Mouse (Mus musculus): ENCODE data around the gene Lrrc25.
A peak's percentile ranks its signal among the peaks of the same experiment; 100 is the strongest.
"Not testable (repeated sequence)": the region's sequence is repeated elsewhere in the genome, so short reads cannot be mapped to it uniquely, and the experiment has no call there.

Lrrc25 gene

DNA sequence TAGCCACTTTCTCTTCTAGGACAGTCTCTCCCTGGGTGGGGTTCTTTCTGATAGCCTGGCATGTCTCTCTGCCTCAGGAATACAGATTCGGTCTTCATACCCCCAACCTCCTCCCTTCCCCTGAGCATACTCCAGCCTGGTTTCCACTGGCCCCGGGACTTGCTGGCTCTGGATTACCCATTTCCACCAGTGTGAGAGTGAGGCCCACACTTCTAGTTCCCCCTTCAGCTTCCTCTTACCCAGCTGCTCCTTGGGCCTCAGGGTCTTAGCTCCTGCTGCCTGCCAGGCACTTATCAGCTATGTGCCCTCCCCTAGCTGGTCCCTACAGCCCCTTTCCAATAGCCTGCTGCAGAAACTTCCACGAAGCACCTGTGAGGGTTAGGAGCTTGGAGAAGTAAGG, at the start of gene Lrrc25:
Gene Lrrc25 (plus strand): TSS at position 262 of the 400 bp plus-strand sequence.
- no peak for DNase-seq (ENCODE audit: low read depth)

DNA sequence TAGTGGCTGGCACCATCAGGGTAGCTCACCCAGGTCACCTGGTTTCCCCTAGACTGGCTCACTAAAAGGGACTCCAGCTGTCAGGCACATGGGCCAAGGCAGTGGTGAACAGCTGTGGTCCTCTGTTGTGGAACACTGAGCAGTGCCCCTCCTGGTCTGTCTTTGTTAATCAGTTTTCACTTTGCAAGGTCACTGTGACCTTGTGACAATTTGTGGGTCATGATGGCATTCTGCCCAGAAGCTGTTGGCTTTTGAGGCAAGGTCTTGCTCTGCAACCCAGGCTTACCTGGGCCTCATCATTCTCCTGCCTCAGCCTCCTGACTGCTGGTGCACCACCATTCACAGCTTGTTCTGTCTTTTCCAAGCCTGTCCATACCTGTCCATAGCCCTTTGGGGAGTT, 45.6 kb upstream of the Lrrc25 start:
- DNase-seq (ENCODE audit: low read depth), result no peak

DNA sequence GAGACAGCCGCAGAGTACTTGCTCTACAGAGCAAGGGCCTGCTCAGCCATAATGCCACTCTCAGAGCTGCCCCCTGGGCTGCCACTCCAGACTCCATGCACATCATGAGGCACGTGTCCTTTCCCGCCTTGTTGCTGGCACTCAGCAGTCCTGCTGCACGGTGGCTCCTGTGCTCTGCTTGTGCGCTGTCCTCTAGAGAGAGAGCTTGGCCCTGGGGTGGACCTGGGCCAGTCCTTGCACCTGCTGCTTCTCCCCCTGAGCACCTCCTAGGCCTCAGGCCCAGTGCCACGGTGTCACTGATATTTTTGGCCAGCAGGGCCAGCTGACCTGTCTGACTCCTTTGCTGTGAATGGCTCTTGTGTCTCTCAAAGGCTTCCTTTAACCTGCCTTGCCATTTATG, 45.0 kb upstream of the Lrrc25 start:
- no peak for DNase-seq (ENCODE audit: low read depth)

DNA sequence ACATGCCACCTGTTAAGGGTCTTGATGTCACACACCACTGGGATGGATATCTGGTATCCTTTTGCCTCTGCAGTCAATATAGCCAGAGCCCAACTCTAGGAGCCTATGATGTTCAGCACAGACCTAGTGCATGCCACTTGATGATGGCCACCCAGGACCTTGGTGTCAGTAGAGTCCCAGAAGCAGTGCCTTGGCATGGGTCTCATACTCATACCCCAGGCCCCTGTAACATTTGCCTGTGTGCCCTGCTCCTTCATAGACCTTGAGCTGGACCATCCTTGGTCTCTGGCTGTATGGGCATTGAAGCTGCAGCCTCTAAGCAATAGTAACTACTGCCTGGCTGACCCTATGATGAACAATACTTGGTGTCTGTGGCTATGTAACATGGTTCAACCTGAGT, 41.7 kb upstream of the Lrrc25 start:
- no peak for DNase-seq (ENCODE audit: low read depth)

DNA sequence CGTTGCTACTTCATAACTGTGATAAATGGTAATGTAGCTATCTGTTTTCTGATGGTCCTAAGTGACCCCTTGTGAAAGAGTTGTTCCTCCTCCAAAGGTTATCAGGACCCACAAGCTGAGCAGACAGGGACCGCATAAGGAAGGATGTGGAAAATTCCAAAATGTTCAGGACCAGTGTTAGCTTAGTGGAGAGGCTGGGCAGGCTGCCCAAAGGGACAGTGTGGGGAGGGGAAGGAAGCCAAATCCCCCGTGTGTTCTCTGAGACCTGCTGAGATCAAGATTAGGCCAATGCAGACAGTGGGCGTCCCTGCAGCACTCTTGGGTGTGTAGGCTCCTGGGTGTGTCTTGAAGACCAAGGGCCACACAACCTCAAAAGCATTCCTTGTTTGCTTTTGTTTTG, 41.0 kb upstream of the Lrrc25 start:
- DNase-seq (ENCODE audit: low read depth), result no peak

DNA sequence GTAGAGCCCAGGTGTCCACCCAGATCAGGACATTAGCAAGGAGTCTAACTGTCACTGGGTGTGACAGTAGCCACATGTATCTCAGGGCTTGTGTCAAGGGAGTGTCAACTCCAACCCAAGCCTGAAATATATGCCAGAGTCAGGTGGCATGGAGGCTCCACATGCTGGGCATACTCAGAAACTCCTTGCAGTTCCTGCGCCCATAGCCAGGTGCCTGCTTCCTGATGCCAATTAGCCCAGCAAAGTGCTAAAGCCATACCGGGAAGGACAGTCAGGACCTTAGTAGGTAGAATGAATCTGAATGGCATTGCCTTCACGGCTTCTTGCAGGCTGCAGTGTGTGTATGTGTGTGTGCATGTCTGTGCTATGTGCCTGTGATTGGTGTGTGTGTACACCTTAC, 38.7 kb upstream of the Lrrc25 start:
- no peak for DNase-seq (ENCODE audit: low read depth)

DNA sequence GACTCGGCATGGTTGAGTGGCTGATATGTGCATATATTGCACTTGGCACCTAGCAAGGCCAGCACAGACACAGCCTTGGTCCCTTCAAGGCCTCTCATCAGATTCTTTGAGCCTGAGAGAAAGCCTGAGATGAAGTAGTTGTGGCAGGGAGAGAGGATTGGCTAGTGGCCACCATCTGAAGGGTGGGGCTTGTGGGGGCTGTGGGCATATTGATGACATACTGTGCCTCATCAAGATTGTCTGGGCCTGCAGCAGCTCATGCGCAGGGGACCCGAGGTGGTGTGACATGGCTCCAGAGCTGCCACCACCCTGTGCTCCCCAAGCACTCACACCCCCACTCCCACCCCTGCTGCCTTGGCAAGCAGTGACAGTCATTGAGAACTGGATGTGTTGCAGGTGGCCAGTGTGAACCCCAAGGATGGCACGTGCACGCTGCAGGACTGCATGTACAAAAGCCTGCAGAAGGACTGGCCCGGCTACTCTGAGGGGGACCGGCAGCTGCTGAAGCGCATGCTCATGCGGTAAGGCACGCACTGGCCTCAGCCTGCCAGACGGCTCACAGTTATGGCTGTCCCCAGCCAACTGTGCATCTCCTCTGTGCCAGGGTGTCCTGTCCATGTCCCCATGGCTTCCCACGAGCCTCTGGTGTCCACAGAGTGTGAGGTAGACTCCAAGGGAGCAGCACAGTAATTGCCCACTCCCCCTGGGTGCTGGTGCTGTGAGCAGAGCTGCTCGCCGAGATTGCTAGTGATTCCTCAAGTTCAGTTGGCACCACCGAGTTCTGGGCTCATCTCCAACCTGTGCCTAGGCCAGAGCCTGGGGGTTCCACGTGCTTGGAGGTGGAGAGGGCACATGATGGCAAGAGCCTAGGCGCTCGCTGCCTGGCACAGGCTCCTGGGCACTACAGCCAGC, 32.2 kb upstream of the Lrrc25 start:
- DNase-seq (ENCODE audit: low read depth), result no peak

DNA sequence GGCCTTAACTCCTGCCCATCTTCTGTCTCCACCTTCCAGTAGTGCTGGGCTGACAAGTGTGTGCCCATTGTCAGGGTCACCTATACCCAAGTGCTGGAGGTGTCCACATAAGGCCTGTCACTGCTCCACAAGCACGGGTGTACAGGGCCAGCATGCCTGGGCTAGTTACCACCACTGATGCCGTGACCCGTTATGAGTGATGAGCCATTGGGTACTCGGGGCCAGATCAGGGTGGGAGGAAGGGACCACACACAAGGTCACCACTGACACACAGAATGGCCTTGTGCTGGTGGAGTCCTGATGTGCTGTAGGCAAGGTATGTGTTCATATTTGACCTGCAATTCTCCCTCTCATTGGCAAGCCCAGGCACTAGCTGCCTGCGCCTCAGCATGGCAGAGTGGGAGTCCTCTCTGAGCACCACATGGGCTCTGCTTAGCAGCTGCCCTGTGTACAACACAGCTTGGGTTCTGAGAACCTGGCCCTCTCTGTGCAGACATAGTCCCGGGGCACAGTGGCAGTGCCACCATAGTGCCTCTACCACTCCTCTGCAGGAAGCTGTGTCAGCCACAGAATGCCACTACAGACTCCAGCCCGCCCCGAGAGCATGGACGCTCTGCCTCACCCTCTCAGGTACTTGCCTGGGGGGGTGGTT, 31.2 kb upstream of the Lrrc25 start:
- DNase-seq (ENCODE audit: low read depth), result no peak

DNA sequence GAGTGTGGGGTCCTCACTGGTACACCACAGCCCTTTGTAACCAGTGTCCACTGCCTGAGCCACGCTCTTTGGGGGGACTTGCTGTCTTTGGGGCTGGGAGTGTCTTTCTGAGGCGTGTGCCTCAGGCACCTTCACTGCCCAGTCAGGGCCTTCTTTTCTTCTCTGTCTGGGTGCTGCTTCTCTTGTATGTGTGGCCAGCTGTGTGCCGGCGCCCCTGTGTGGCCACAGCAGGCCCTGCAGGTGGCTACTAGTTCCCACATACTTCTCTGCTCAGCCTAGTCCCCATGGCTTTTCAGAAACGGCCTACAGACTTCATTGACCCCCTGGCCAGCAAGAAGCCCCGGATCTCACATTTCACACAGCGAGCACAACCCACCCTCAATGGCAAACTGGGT, 30.7 kb upstream of the Lrrc25 start:
- peak; percentile 58 for DNase-seq (ENCODE audit: low read depth)

DNA sequence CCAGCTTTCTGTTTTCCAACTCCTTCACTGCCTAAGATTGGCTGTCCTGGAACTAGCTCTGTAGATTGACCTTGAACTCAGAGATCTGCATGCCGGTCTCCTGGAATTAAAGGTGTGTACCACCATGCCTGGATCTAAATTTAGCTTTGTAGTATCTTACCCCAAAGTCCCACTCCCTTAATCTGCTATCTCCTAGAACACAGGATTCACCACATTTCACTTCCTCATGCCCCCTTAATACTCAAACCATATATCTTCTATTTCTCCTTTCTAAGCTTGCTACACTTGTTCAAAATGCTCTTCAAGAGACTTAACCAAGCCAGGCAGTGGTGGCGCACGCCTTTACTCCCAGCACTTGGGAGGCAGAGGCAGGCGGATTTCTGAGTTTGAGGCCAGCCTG, 28.0 kb upstream of the Lrrc25 start:
- not testable (repeated sequence) for DNase-seq (ENCODE audit: low read depth)

DNA sequence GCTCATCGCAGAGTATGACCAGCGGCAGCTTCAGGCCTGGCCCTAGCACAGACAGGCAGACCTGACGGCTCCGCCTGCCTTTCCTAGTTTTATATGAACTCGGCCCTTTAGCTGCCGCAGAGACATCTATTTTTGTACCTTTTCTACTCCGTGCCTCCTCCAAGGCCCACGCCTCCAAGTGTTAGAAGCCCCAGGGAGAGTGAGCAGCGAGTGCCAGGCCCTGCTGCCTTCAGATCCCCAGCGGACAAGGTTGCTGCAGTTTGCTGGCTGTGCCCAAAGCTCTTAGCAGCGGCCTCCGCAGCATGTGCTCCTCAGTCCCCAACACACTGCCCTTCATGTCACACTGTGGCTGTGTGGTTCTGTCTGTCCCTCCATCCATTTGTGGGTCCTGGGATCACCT, 24.4 kb upstream of the Lrrc25 start:
- DNase-seq (ENCODE audit: low read depth), result no peak

DNA sequence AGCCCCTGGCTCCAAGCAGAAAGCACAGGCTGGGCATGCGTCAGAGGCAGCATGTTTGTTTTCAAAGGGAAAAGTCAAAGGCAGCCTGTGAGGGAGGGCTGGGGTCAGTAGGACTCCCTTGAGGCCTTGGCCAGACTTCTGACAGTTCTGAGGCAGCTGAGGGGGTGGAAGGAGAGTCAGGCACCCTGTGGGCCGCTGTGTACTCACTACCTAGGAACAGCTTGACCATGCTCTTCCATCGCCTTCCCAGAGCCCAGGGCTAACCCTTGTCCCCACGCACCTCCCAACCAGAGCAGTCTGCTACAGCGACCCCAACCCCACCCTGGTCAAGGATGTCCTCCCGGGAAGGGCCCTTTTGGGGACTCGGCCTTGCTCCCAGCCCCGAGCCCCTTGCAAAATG, 22.8 kb upstream of the Lrrc25 start:
- no peak for DNase-seq (ENCODE audit: low read depth)

DNA sequence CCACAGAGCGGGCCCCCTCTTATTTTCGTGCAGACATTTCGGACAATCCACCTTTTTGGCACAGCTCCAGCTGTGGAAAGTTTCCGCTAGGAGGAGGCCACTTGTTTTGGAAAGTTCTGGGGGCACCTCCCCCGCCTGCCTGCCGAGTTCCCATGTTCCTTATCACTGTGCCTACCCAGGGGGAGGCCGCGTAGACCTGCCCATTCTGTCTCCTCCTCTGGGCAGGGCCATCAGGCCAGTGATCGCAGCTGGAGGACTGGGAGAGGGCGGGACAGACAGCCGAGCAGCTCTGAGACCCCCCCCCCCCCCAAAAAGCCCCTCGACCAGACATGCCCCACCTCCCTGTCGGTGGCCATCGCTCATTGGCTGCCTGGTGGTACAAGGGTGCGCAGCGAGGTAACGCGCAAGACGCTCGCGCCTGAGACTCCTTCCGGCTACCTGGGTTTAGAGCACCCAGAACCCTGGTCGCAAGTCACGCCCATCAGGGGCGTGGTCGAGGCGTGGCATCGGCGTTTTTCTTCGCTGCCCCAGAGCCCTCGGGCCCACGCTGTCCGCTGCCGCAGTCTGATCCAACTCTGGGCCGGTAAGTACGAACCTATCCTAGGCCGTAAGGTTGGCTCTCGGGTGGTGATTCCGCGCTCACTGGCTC, 21.9 kb upstream of the Lrrc25 start, which contains the start of gene Isyna1:
Gene Isyna1 (plus strand): TSS at position 413 of the 649 bp plus-strand sequence.
- peak; percentile 96 for DNase-seq (ENCODE audit: low read depth)

DNA sequence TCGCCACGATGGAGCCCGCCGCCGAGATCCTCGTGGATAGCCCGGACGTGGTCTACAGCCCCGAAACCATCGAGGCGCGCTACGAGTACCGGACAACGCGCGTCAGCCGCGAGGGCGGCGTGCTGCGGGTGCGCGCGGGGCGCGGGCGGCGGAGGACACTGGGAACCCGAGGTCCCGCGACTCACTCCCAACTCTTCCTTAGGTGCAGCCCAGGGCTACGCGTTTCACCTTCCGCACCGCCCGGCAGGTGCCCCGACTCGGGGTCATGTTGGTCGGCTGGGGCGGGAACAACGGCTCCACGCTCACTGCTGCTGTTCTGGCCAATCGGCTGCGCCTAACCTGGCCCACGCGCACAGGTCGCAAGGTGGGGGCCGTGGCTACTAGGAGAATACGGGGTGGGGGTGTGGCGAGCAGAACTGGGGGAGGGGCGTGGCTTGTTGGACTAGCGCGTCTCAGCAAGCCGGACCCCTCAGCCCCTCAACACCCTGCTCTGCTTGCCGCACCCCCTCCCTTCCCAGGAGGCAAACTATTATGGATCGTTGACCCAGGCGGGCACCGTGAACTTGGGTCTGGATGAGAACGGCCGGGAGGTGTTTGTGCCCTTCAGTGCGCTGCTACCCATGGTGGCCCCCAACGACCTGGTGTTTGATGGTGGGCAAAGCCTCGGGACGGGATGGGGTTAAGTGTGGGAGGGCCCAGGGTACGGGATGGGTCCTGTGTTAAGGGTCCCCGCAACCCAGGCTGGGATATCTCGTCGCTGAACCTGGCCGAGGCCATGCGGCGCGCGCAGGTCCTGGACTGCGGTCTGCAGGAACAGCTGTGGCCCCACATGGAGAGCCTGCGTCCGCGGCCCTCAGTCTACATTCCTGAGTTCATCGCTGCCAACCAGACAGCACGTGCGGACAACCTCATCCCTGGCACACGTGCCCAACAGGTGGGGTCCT, 21.1 kb upstream of the Lrrc25 start:
- DNase-seq (ENCODE audit: low read depth), result peak; percentile 72

DNA sequence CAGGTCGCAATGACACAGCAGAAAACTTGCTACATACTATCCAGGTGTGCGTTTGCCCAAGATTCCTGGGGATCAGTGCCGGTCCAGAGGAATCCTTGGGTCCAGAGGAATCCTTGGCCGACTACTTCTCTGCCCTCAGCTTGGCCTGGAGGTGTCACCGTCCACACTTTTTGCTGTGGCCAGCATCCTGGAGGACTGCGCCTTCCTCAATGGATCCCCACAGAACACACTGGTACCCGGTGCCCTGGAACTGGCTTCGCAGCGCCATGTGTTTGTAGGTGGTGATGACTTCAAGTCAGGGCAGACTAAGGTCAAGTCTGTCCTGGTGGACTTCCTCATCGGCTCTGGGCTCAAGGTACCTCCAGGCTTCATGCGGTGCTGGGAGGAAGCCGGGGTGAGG, 20.1 kb upstream of the Lrrc25 start:
- DNase-seq (ENCODE audit: low read depth), result peak; percentile 22

DNA sequence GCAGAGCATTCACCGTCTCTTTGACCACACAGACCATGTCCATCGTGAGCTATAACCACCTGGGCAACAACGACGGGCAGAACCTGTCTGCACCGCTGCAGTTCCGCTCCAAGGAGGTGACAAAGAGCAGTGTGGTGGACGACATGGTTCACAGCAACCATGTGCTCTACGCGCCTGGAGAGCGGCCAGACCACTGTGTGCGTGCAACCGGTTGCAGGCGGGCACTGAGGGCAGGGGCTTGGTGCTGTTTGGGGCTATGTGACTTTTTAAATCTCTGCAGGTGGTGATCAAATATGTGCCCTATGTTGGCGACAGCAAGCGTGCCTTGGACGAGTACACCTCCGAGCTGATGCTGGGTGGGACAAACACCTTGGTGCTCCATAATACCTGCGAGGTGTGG, 19.7 kb upstream of the Lrrc25 start:
- no peak for DNase-seq (ENCODE audit: low read depth)

DNA sequence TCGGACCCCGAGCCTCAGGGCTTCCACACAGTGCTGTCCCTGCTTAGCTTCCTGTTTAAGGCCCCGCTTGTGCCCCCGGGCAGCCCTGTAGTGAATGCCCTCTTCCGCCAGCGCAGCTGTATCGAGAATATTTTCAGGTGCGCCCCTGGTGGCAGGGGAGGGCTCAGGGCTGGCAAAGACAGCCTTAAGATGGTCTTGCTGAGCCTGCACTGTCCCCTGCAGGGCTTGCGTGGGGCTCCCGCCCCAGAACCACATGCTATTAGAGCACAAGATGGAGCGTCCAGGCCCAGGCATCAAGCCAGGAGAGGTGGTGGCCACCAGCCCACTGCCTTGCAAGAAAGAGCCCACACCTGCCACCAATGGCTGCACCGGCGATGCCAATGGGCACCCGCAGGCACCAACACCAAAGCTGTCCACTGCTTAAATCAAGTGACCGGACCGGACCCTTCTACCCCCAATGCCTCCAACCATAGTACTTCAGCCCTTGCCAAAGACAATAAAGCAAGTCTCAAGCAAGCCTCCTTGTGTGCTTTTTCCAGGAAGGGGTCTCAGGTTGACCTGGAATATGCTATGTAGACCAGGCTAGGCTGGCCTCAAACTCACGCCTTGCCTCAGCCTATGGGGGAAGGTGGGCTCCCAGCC, 19.1 kb upstream of the Lrrc25 start:
- peak; percentile 32 for DNase-seq (ENCODE audit: low read depth)

DNA sequence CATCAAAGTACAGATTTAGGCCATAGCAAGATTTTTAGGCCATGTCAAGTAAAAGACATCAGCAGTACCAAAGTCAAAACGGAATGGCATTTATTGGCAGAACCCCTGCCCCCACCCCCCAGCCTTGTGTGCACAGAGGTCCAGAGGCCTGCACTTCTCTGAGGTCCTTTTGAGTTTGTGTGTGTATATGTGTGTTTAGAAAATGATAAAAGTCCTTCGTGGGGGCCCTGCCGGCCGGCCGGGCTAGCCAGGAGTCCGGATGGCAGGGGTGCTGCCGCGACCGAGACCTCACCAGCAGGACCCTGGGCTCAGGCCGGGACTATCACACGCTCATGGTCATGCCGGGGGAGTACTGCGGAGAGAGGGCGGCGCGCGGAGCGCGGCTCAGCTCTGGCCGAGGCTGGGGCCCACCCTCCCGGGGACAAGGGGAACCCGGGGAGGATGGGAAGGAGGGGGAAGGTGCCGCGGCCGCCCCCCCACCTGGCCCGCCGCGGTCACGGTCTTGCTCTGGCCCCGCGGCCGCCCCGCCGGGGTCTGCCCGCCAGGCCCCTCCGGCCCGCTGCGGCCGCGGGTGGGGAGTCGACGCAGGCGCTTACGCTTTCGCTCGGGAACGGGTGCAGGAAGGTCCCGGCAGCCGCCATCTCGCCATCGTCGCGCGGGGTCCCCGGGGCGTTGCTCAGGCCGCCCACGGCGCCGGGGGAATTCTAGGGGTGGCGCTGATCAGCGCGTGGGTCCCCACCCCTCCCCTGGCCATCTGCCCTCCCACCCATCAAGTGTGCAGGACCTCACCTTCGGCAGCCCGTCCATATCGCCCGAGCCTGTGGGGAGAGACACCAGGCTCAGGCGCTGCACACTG, 18.3 kb upstream of the Lrrc25 start:
- no peak for DNase-seq (ENCODE audit: low read depth)

DNA sequence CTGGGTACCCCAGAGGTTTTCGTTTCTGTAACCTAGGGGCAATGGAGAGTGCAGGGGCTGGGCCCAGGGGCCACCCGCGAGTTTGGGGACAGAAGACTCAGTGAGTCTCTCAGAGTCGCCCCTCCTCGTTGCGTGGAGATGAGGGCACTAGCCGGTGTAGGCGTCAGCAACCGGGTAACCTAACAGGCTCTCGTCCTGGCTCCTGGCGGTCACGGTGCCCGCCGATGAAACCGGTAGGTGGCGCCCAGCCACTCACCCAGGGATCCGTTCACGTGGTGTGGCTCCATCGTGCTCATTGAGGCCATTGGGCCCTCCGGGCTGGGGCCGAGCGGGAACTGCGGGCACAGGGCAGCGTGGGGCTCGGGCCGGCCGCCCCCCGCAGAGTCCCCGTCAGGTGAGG, 17.7 kb upstream of the Lrrc25 start:
- DNase-seq (ENCODE audit: low read depth), result no peak

DNA sequence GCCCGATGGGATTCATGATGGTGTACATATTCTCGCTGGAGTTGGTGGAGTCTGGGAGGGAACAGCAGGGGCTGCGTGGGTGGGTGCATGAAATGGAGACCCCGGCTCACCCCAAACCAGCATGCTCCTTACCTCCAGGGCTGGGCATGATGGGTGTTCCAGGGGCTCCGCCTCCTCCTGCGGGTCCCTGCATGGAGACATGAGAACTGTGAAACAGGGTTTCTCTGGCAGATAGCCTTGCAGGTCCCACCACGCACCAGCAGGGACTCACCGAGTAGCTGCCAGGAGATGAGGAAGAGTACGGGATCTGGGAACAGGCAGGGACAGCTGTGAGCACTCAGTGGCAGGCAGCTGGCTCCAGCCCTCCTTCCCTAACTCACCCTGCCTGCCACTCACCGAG, 17.2 kb upstream of the Lrrc25 start:
- DNase-seq (ENCODE audit: low read depth), result peak; percentile 11

Measured in induced T-regulatory cell, adult 2 months (primary cell).